Mouse (Mus musculus): ENCODE data around the gene Cxcl5. TPM values are rescaled to one million over a fixed set of nuclear protein-coding genes. Genes with fewer than 3 reads are reported as not detected.

The Cxcl5 gene
- polyA plus RNA-seq, 1 experiment from 2014 or later: not detected

- Histone ChIP-seq H3K27ac (replicated peaks; ENCODE audit: low read depth, low read length) (no peak overlapping the region), H3K9me3 (ENCODE audit: control insufficient read depth, low read length) (no peaks in the 10 kb centered on the region), H3K36me3 (ENCODE audit: control insufficient read depth, insufficient read depth, low read length) (no peaks in the 10 kb centered on the region), H3K27me3 (ENCODE audit: control insufficient read depth, insufficient read depth, low read length) (0 out of 2 replicates have a peak, but pooled peaks cover 3% of the 10 kb centered on the region), H3K4me1 (ENCODE audit: control insufficient read depth, insufficient read depth, low read length) (0 out of 2 replicates have a peak, but pooled peaks cover 3% of the 10 kb centered on the region), H3K4me3 (replicated peaks; ENCODE audit: low read depth, low read length) (no peak overlapping the region), H3K4me2 (ENCODE audit: low read length) (no peak overlapping the region), H3K9ac (replicated peaks; ENCODE audit: low read length) (no peak overlapping the region)
- WGBS: 40% methylated on average over 5 of the region's 5 CpGs
- DNase-seq: peak; percentile 12
- no peak for ATAC-seq (ENCODE audit: low FRiP score, low TSS enrichment)
Observed at GRCm38 (mm10) chr5:90758020-90758605, 1.0 kb upstream of the Cxcl5 start.

- no peaks in the 10 kb centered on the region for H3K36me3 ChIP-seq (ENCODE audit: control insufficient read depth, insufficient read depth, low read length)
- H3K4me1 ChIP-seq (ENCODE audit: control insufficient read depth, insufficient read depth, low read length): 0 out of 2 replicates have a peak, but pooled peaks cover 3% of the 10 kb centered on the region
- H3K4me2 ChIP-seq (ENCODE audit: low read length): no peak overlapping the region
- no peak for DNase-seq
- 0 out of 2 replicates have a peak, but pooled peaks cover 3% of the 10 kb centered on the region for H3K27me3 ChIP-seq (ENCODE audit: control insufficient read depth, insufficient read depth, low read length)
- no peak overlapping the region for H3K4me3 ChIP-seq (replicated peaks; ENCODE audit: low read depth, low read length)
- 38% methylated on average over 4 of the region's 4 CpGs for WGBS
- H3K9ac ChIP-seq (replicated peaks; ENCODE audit: low read length): no peak overlapping the region
- no peak for ATAC-seq (ENCODE audit: low FRiP score, low TSS enrichment)
- no peak overlapping the region for H3K27ac ChIP-seq (replicated peaks; ENCODE audit: low read depth, low read length)
- no peaks in the 10 kb centered on the region for H3K9me3 ChIP-seq (ENCODE audit: control insufficient read depth, low read length)
Observed at GRCm38 (mm10) chr5:90760303-90760702, 1.1 kb downstream of the Cxcl5 start.

- DNase-seq (no peak), ATAC-seq (ENCODE audit: low FRiP score, low TSS enrichment) (no peak)
- Histone ChIP-seq H3K4me2 (ENCODE audit: low read length) (no peak overlapping the region), H3K27me3 (ENCODE audit: control insufficient read depth, insufficient read depth, low read length) (0 out of 2 replicates have a peak, but pooled peaks cover 3% of the 10 kb centered on the region), H3K4me1 (ENCODE audit: control insufficient read depth, insufficient read depth, low read length) (0 out of 2 replicates have a peak, but pooled peaks cover 3% of the 10 kb centered on the region), H3K27ac (replicated peaks; ENCODE audit: low read depth, low read length) (no peak overlapping the region), H3K36me3 (ENCODE audit: control insufficient read depth, insufficient read depth, low read length) (no peaks in the 10 kb centered on the region), H3K9me3 (ENCODE audit: control insufficient read depth, low read length) (no peaks in the 10 kb centered on the region), H3K9ac (replicated peaks; ENCODE audit: low read length) (no peak overlapping the region), H3K4me3 (replicated peaks; ENCODE audit: low read depth, low read length) (no peak overlapping the region)
- 96% methylated on average over 2 of the region's 2 CpGs for WGBS
Observed at GRCm38 (mm10) chr5:90760844-90761243, 1.7 kb downstream of the Cxcl5 start.

- Histone ChIP-seq H3K9me3 (ENCODE audit: control insufficient read depth, low read length) (no peaks in the 10 kb centered on the region), H3K36me3 (ENCODE audit: control insufficient read depth, insufficient read depth, low read length) (no peaks in the 10 kb centered on the region), H3K4me2 (ENCODE audit: low read length) (no peak overlapping the region), H3K27me3 (ENCODE audit: control insufficient read depth, insufficient read depth, low read length) (0 out of 2 replicates have a peak, but pooled peaks cover 3% of the 10 kb centered on the region), H3K4me1 (ENCODE audit: control insufficient read depth, insufficient read depth, low read length) (0 out of 2 replicates have a peak, but pooled peaks cover 3% of the 10 kb centered on the region), H3K27ac (replicated peaks; ENCODE audit: low read depth, low read length) (no peak overlapping the region), H3K4me3 (replicated peaks; ENCODE audit: low read depth, low read length) (no peak overlapping the region), H3K9ac (replicated peaks; ENCODE audit: low read length) (no peak overlapping the region)
- WGBS: 90% methylated on average over 3 of the region's 3 CpGs
- DNase-seq: no peak
- ATAC-seq (ENCODE audit: low FRiP score, low TSS enrichment): no peak
Observed at GRCm38 (mm10) chr5:90761834-90762233, 2.7 kb downstream of the Cxcl5 start.

- Histone ChIP-seq H3K4me2 (ENCODE audit: low read length) (no peak overlapping the region), H3K9ac (replicated peaks; ENCODE audit: low read length) (no peak overlapping the region), H3K27me3 (ENCODE audit: control insufficient read depth, insufficient read depth, low read length) (no peaks in the 10 kb centered on the region), H3K9me3 (ENCODE audit: control insufficient read depth, low read length) (no peaks in the 10 kb centered on the region), H3K4me3 (replicated peaks; ENCODE audit: low read depth, low read length) (no peak overlapping the region), H3K27ac (replicated peaks; ENCODE audit: low read depth, low read length) (no peak overlapping the region), H3K36me3 (ENCODE audit: control insufficient read depth, insufficient read depth, low read length) (no peaks in the 10 kb centered on the region), H3K4me1 (ENCODE audit: control insufficient read depth, insufficient read depth, low read length) (0 out of 2 replicates have a peak, but pooled peaks cover 2% of the 10 kb centered on the region)
- 84% methylated on average over 12 of the region's 12 CpGs for WGBS
- DNase-seq (no peak), ATAC-seq (ENCODE audit: low FRiP score, low TSS enrichment) (no peak)
Observed at GRCm38 (mm10) chr5:90763912-90764665, 4.9 kb downstream of the Cxcl5 start.

- Histone ChIP-seq H3K9ac (replicated peaks; ENCODE audit: low read length) (no peak overlapping the region), H3K27me3 (ENCODE audit: control insufficient read depth, insufficient read depth, low read length) (no peaks in the 10 kb centered on the region), H3K27ac (replicated peaks; ENCODE audit: low read depth, low read length) (no peak overlapping the region), H3K9me3 (ENCODE audit: control insufficient read depth, low read length) (no peaks in the 10 kb centered on the region), H3K4me3 (replicated peaks; ENCODE audit: low read depth, low read length) (no peak overlapping the region), H3K4me1 (ENCODE audit: control insufficient read depth, insufficient read depth, low read length) (no peaks in the 10 kb centered on the region), H3K4me2 (ENCODE audit: low read length) (no peak overlapping the region), H3K36me3 (ENCODE audit: control insufficient read depth, insufficient read depth, low read length) (no peaks in the 10 kb centered on the region)
- ATAC-seq (ENCODE audit: low FRiP score, low TSS enrichment): no peak
- 85% methylated on average over 8 of the region's 8 CpGs for WGBS
- no peak for DNase-seq
Observed at GRCm38 (mm10) chr5:90765821-90766606, 6.9 kb downstream of the Cxcl5 start.

GRCm38 (mm10) chr5:90768218-90768617 is 9.1 kb downstream of the Cxcl5 start, which contains the start of gene Ppbp:
Gene Ppbp, plus strand, starts transcription at chr5:90768518.
- H3K36me3 ChIP-seq (ENCODE audit: control insufficient read depth, insufficient read depth, low read length): no peaks in the 10 kb centered on the region
- no peak for DNase-seq
- no peak for ATAC-seq (ENCODE audit: low FRiP score, low TSS enrichment)
- no peak within 1 kb of the TSS for H3K4me3 ChIP-seq (replicated peaks; ENCODE audit: low read depth, low read length)
- 71% methylated on average over 3 of the region's 3 CpGs for WGBS
- no peak within 1 kb of the TSS for H3K4me2 ChIP-seq (ENCODE audit: low read length)
- no peak within 1 kb of the TSS for H3K9ac ChIP-seq (replicated peaks; ENCODE audit: low read length)
- H3K27ac ChIP-seq (replicated peaks; ENCODE audit: low read depth, low read length): no peak within 1 kb of the TSS
- H3K4me1 ChIP-seq (ENCODE audit: control insufficient read depth, insufficient read depth, low read length): no peaks in the 10 kb centered on the region
- no peaks in the 10 kb centered on the region for H3K27me3 ChIP-seq (ENCODE audit: control insufficient read depth, insufficient read depth, low read length)
- no peaks in the 10 kb centered on the region for H3K9me3 ChIP-seq (ENCODE audit: control insufficient read depth, low read length)

- no peaks in the 10 kb centered on the region for H3K36me3 ChIP-seq (ENCODE audit: control insufficient read depth, insufficient read depth, low read length)
- no peak overlapping the region for H3K4me2 ChIP-seq (ENCODE audit: low read length)
- DNase-seq (no peak), ATAC-seq (ENCODE audit: low FRiP score, low TSS enrichment) (no peak)
- H3K9me3 ChIP-seq (ENCODE audit: control insufficient read depth, low read length): no peaks in the 10 kb centered on the region
- H3K27me3 ChIP-seq (ENCODE audit: control insufficient read depth, insufficient read depth, low read length): no peaks in the 10 kb centered on the region
- H3K27ac ChIP-seq (replicated peaks; ENCODE audit: low read depth, low read length): no peak overlapping the region
- no peaks in the 10 kb centered on the region for H3K4me1 ChIP-seq (ENCODE audit: control insufficient read depth, insufficient read depth, low read length)
- WGBS: 60% methylated on average over 3 of the region's 3 CpGs
- no peak overlapping the region for H3K9ac ChIP-seq (replicated peaks; ENCODE audit: low read length)
- no peak overlapping the region for H3K4me3 ChIP-seq (replicated peaks; ENCODE audit: low read depth, low read length)
Observed at GRCm38 (mm10) chr5:90771369-90771768, 12.2 kb downstream of the Cxcl5 start.

Measured in midbrain, embryonic 14.5 days (tissue).